In the genomic region with DNA sequence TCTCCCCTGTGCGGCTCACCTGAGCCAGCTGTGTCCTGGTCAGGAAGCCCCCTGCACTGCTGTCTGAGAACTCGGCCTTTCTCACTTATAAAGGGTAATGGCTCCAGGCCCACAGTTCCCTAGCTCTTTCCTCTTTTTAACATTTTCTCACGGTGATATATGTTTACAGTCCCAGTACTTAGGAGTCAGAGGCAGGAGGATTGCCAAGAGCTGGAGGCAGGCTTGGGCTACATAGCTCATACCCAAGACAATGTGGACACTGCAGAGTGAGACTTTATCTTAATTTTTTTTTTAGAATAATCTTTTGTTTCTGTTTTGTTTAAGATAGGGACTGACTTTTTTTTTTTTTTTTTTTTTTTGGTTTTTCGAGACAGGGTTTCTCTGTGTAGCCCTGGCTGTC, we compare ENCODE assay signal across 8 mouse cellular contexts. TPM values are rescaled to one million over a fixed set of nuclear protein-coding genes. Genes with fewer than 3 reads are reported as not detected.
A peak's percentile ranks its signal among the peaks of the same experiment; 100 is the strongest.
DNase-seq lines count a peak whose midpoint lies in the region; ATAC-seq lines count a peak whose summit lies in the region.

No protein-coding gene starts in this region.

- peaks cover 3% of the 10 kb centered on the region; the same call in 1 of the 2 replicates for H3K27me3 ChIP-seq in heart, embryonic 11.5 days (ENCODE audit: control insufficient read depth, insufficient read depth, low read length)
- H3K27me3 ChIP-seq in hindbrain, embryonic 10.5 days (ENCODE audit: insufficient read depth, poor library complexity, severe bottlenecking), result peaks cover 35% of the 10 kb centered on the region
- peaks cover 43% of the 10 kb centered on the region for H3K27me3 ChIP-seq in midbrain, embryonic 10.5 days (ENCODE audit: low read depth, poor library complexity, severe bottlenecking)

- H3K4me1 ChIP-seq in heart, embryonic 11.5 days (ENCODE audit: control insufficient read depth, insufficient read depth, low read length), result peaks cover 82% of the 10 kb centered on the region
- peaks cover 64% of the 10 kb centered on the region for H3K4me1 ChIP-seq in hindbrain, embryonic 10.5 days (replicated peaks)
- peaks cover 55% of the 10 kb centered on the region for H3K4me1 ChIP-seq in midbrain, embryonic 10.5 days

- no peak for ATAC-seq in heart, embryonic 11.5 days (replicated peaks; ENCODE audit: insufficient number of reproducible peaks, low FRiP score, low TSS enrichment)

- H3K4me2 ChIP-seq in heart, embryonic 11.5 days, result no peak overlapping the region

- H3K9ac ChIP-seq in heart, embryonic 11.5 days (ENCODE audit: low read depth, low read length), result peak overlapping the region; percentile 56

- no peak overlapping the region for H3K4me3 ChIP-seq in heart, embryonic 11.5 days (ENCODE audit: low read depth, low read length)
- no peak overlapping the region for H3K4me3 ChIP-seq in hindbrain, embryonic 10.5 days
- no peak overlapping the region for H3K4me3 ChIP-seq in midbrain, embryonic 10.5 days

- no peak for DNase-seq in heart, adult 18-20 months
- DNase-seq in adipocyte (ENCODE audit: low spot score), result peak; percentile 81
- no peak for DNase-seq in hindbrain, embryonic 10.5 days (ENCODE audit: low spot score)
- DNase-seq in midbrain, embryonic 10.5 days (ENCODE audit: low spot score), result no peak
- DNase-seq in gastrocnemius, postnatal 10 days, result no peak
- DNase-seq in cerebellum, postnatal 4 days (ENCODE audit: low spot score in 2 of 2), result no peak
- no peak for DNase-seq in thymus, postnatal 25 days

- H3K9me3 ChIP-seq in heart, embryonic 11.5 days (replicated peaks; ENCODE audit: control insufficient read depth, low read length), result no peaks in the 10 kb centered on the region
- H3K9me3 ChIP-seq in hindbrain, embryonic 10.5 days, result no peaks in the 10 kb centered on the region
- no peaks in the 10 kb centered on the region for H3K9me3 ChIP-seq in midbrain, embryonic 10.5 days (replicated peaks)

- no peaks in the 10 kb centered on the region for H3K36me3 ChIP-seq in heart, embryonic 11.5 days (ENCODE audit: control insufficient read depth, insufficient read depth, low read length)
- no peaks in the 10 kb centered on the region for H3K36me3 ChIP-seq in hindbrain, embryonic 10.5 days
- H3K36me3 ChIP-seq in midbrain, embryonic 10.5 days, result no peaks in the 10 kb centered on the region

- peak overlapping the region; percentile 92 for H3K27ac ChIP-seq in heart, embryonic 11.5 days (ENCODE audit: low read depth, low read length)
- peak overlapping the region; percentile 83 for H3K27ac ChIP-seq in hindbrain, embryonic 10.5 days
- H3K27ac ChIP-seq in midbrain, embryonic 10.5 days (replicated peaks), result peak overlapping the region; percentile 84

- WGBS in heart, embryonic 11.5 days (ENCODE audit: insufficient replicate concordance), result 53% methylated on average over 3 of the region's 4 CpGs
- WGBS in hindbrain, embryonic 10.5 days, result 66% methylated on average over 3 of the region's 4 CpGs
- WGBS in midbrain, embryonic 10.5 days, result 61% methylated on average over 3 of the region's 4 CpGs

RNA-seq across cellular contexts. Expression of gene Wbp2, which starts 15.7 kb away (rescaled TPM):
- 129 and 144 TPM in 2 replicates for polyA plus RNA-seq in heart, embryonic 11.5 days (2014; fragmentation: Nextera tagmentation; extraction: Ambion mirVana)
- 100 to 1,000 TPM in 1 of 2 experiments, 10 to 100 TPM in 1; 93.3 to 109 TPM for total RNA-seq in heart, adult 18-20 months (2021)
- 98.1 and 128 TPM in 2 replicates for polyA plus RNA-seq in hindbrain, embryonic 10.5 days (2016; fragmentation: Nextera tagmentation; extraction: Ambion mirVana)
- polyA plus RNA-seq in midbrain, embryonic 10.5 days (2016; fragmentation: Nextera tagmentation; extraction: Ambion mirVana), result 91.8 and 109 TPM in 2 replicates
- total RNA-seq in gastrocnemius, postnatal 10 days (2021), result 10 to 100 TPM; 64.8 to 66.8 TPM

RNA-seq across cellular contexts. Expression of gene Trim47, which starts 24.5 kb away (rescaled TPM):
- 38.3 and 40.2 TPM in 2 replicates for polyA plus RNA-seq in heart, embryonic 11.5 days (2014; fragmentation: Nextera tagmentation; extraction: Ambion mirVana)
- 10 to 100 TPM; 24.7 to 27.6 TPM for total RNA-seq in heart, adult 18-20 months (2021)
- polyA plus RNA-seq in hindbrain, embryonic 10.5 days (2016; fragmentation: Nextera tagmentation; extraction: Ambion mirVana), result 3.1 and 4.3 TPM in 2 replicates
- 2.7 TPM in 2 replicates for polyA plus RNA-seq in midbrain, embryonic 10.5 days (2016; fragmentation: Nextera tagmentation; extraction: Ambion mirVana)
- 10 to 100 TPM; 21.9 to 31.7 TPM for total RNA-seq in gastrocnemius, postnatal 10 days (2021)

RNA-seq across cellular contexts. Expression of gene Unc13d, which starts 24.7 kb away (rescaled TPM):
- polyA plus RNA-seq in heart, embryonic 11.5 days (2014; fragmentation: Nextera tagmentation; extraction: Ambion mirVana), result 2.3 and 2.6 TPM in 2 replicates
- 1 to 10 TPM in 1 of 2 experiments, under 1 TPM in 1; 0.42 to 2.0 TPM for total RNA-seq in heart, adult 18-20 months (2021)
- polyA plus RNA-seq in hindbrain, embryonic 10.5 days (2016; fragmentation: Nextera tagmentation; extraction: Ambion mirVana), result 3.1 and 4.5 TPM in 2 replicates
- 2.5 and 3.1 TPM in 2 replicates for polyA plus RNA-seq in midbrain, embryonic 10.5 days (2016; fragmentation: Nextera tagmentation; extraction: Ambion mirVana)
- under 1 TPM; 0.45 TPM for total RNA-seq in gastrocnemius, postnatal 10 days (2021)

RNA-seq across cellular contexts. Expression of gene Trim65, which starts 28.5 kb away (rescaled TPM):
- polyA plus RNA-seq in heart, embryonic 11.5 days (2014; fragmentation: Nextera tagmentation; extraction: Ambion mirVana), result 3.9 and 4.5 TPM in 2 replicates
- total RNA-seq in heart, adult 18-20 months (2021), result 10 to 100 TPM in 1 of 2 experiments, 1 to 10 TPM in 1; 9.6 to 10.5 TPM
- polyA plus RNA-seq in hindbrain, embryonic 10.5 days (2016; fragmentation: Nextera tagmentation; extraction: Ambion mirVana), result 1.8 and 2.0 TPM in 2 replicates
- polyA plus RNA-seq in midbrain, embryonic 10.5 days (2016; fragmentation: Nextera tagmentation; extraction: Ambion mirVana), result 1.4 and 1.8 TPM in 2 replicates
- 1 to 10 TPM; 3.3 to 3.6 TPM for total RNA-seq in gastrocnemius, postnatal 10 days (2021)

RNA-seq across cellular contexts. Expression of gene Mrpl38, which starts 36.2 kb away (rescaled TPM):
- 109 and 116 TPM in 2 replicates for polyA plus RNA-seq in heart, embryonic 11.5 days (2014; fragmentation: Nextera tagmentation; extraction: Ambion mirVana)
- 10 to 100 TPM; 56.8 to 66.1 TPM for total RNA-seq in heart, adult 18-20 months (2021)
- 108 and 114 TPM in 2 replicates for polyA plus RNA-seq in hindbrain, embryonic 10.5 days (2016; fragmentation: Nextera tagmentation; extraction: Ambion mirVana)
- 113 TPM in 2 replicates for polyA plus RNA-seq in midbrain, embryonic 10.5 days (2016; fragmentation: Nextera tagmentation; extraction: Ambion mirVana)
- total RNA-seq in gastrocnemius, postnatal 10 days (2021), result 10 to 100 TPM; 40.8 to 46.2 TPM
